Mouse (Mus musculus) CH12.LX (cell line): Measurements from ENCODE around the gene Ttyh3. TPM values are rescaled to one million over a fixed set of nuclear protein-coding genes. Genes with fewer than 3 reads are reported as not detected.

Experiments
- DNase-seq: peaks from one replicate; pipeline ENCODE4 v3.0.0-alpha.2; 2013; ENCODE audit errors: extremely low read depth
- H3K27ac ChIP-seq: 2 replicates; pipeline ENCODE4 v1.5.1; 2012; ENCODE audit warnings: low read depth, mild to moderate bottlenecking, control low read depth, moderate library complexity; ENCODE audit not compliant: insufficient read depth
- H3K27me3 ChIP-seq: replicated peaks from 2 replicates; pipeline ENCODE3; 2012; ENCODE audit warnings: inconsistent platforms
- H3K36me3 ChIP-seq, 2 experiments: replicated peaks in 1 of 2; 2 replicates each; pipeline versions ENCODE3 to v1.6.1; 2012; ENCODE audit warnings: inconsistent platforms in 1 of 2, low read length in 1 of 2, mild to moderate bottlenecking in 1 of 2, mixed read lengths in 1 of 2, moderate library complexity in 1 of 2; ENCODE audit not compliant: control insufficient read depth in 1 of 2, insufficient read depth in 1 of 2
- H3K4me1 ChIP-seq, 2 experiments: 2 replicates each; pipeline ENCODE4 v1.6.1; 2012; ENCODE audit warnings: inconsistent platforms in 1 of 2, moderate library complexity in 1 of 2; ENCODE audit not compliant: insufficient read depth in 2 of 2, control insufficient read depth in 1 of 2
- H3K4me2 ChIP-seq: 2 replicates; pipeline ENCODE4 v1.6.1; 2012; ENCODE audit warnings: low read depth, mild to moderate bottlenecking, control low read depth; ENCODE audit not compliant: poor library complexity, insufficient read depth, severe bottlenecking
- H3K4me3 ChIP-seq, 3 experiments: fragments of 150-350 bp in 1 of 3; sonication (generic) in 1 of 3; replicated peaks in 1 of 3; 2 replicates each; pipeline versions ENCODE3 to v1.5.1; 2011 to 2012; ENCODE audit warnings: low read depth in 2 of 3, low read length in 2 of 3, mild to moderate bottlenecking in 2 of 3, moderate library complexity in 2 of 3, control low read depth in 1 of 3, improper control_type of control experiment in 1 of 3, inconsistent platforms in 1 of 3, mixed read lengths in 1 of 3; ENCODE audit not compliant: poor library complexity in 1 of 3
- H3K79me2 ChIP-seq: replicated peaks from 2 replicates; pipeline ENCODE4 v1.6.1; 2012; ENCODE audit warnings: mild to moderate bottlenecking, moderate library complexity; ENCODE audit not compliant: control insufficient read depth, poor library complexity, insufficient read depth, severe bottlenecking; ENCODE audit errors: extremely low read depth
- H3K9ac ChIP-seq: 2 replicates; pipeline ENCODE4 v1.6.1; 2012; ENCODE audit warnings: low read depth, mild to moderate bottlenecking, control low read depth, moderate library complexity; ENCODE audit not compliant: insufficient read depth
- H3K9me3 ChIP-seq: replicated peaks from 2 replicates; pipeline ENCODE3; 2012; ENCODE audit warnings: low read length, inconsistent platforms, mixed read lengths
- CHD1 ChIP-seq: IDR thresholded peaks from 2 replicates; pipeline ENCODE4 v1.6.1; 2012; ENCODE audit warnings: low read depth, low read length, improper control_type of control experiment, inconsistent platforms
- E2F4 ChIP-seq: IDR thresholded peaks from 2 replicates; pipeline ENCODE4 v1.6.1; 2011; ENCODE audit warnings: low read depth, low read length, improper control_type of control experiment; ENCODE audit not compliant: insufficient replicate concordance
- ELF1 ChIP-seq: IDR thresholded peaks from 2 replicates; pipeline ENCODE4 v1.6.1; 2014; ENCODE audit warnings: low read depth, mild to moderate bottlenecking, inconsistent platforms, low read length, improper control_type of control experiment
- ETS1 ChIP-seq: conservative IDR thresholded peaks from 2 replicates; pipeline ENCODE4 v1.6.1; 2012; ENCODE audit warnings: low read depth, mild to moderate bottlenecking, inconsistent platforms, low read length, improper control_type of control experiment, moderate library complexity
- GABPA ChIP-seq: IDR thresholded peaks from 2 replicates; pipeline ENCODE4 v1.6.1; 2012; ENCODE audit warnings: low read depth, low read length, improper control_type of control experiment, inconsistent platforms; ENCODE audit not compliant: insufficient replicate concordance
- HCFC1 ChIP-seq: IDR thresholded peaks from 2 replicates; pipeline ENCODE4 v1.6.1; 2012; ENCODE audit warnings: low read depth, mild to moderate bottlenecking, inconsistent platforms, low read length, improper control_type of control experiment
- JUN ChIP-seq: IDR thresholded peaks from 2 replicates; pipeline ENCODE4 v1.6.1; 2011; ENCODE audit warnings: low read depth, mild to moderate bottlenecking, low read length, improper control_type of control experiment, moderate library complexity; ENCODE audit not compliant: insufficient read depth
- MAFK ChIP-seq: IDR thresholded peaks from 2 replicates; pipeline ENCODE4 v1.6.1; 2011; ENCODE audit warnings: low read length, improper control_type of control experiment; ENCODE audit not compliant: insufficient replicate concordance
- MAZ ChIP-seq: IDR thresholded peaks from 2 replicates; pipeline ENCODE4 v1.6.1; 2012; ENCODE audit warnings: low read depth, mild to moderate bottlenecking, inconsistent platforms, low read length, improper control_type of control experiment, moderate library complexity
- MYC ChIP-seq: IDR thresholded peaks from 2 replicates; pipeline ENCODE4 v1.6.1; 2011; ENCODE audit warnings: low read depth, mild to moderate bottlenecking, improper control_type of control experiment, low read length
- NELFE ChIP-seq: IDR thresholded peaks from 2 replicates; pipeline ENCODE4 v1.6.1; 2011; ENCODE audit warnings: low read depth, low read length, improper control_type of control experiment
- NRF1 ChIP-seq: IDR thresholded peaks from 2 replicates; pipeline ENCODE4 v1.6.1; 2014; ENCODE audit warnings: low read depth, mild to moderate bottlenecking, inconsistent platforms, low read length, improper control_type of control experiment, moderate library complexity
- PAX5 ChIP-seq: IDR thresholded peaks from 2 replicates; pipeline ENCODE4 v1.6.1; 2012; ENCODE audit warnings: low read length, inconsistent platforms, mixed read lengths
- POLR2A ChIP-seq: IDR thresholded peaks from 2 replicates; pipeline ENCODE4 v1.6.1; 2011; ENCODE audit warnings: low read depth, mild to moderate bottlenecking, improper control_type of control experiment, low read length
- POLR2AphosphoS2 ChIP-seq: IDR thresholded peaks from 2 replicates; pipeline ENCODE4 v1.6.1; 2011; ENCODE audit warnings: low read depth, low read length, improper control_type of control experiment
- SIN3A ChIP-seq: IDR thresholded peaks from 2 replicates; pipeline ENCODE4 v1.6.1; 2012; ENCODE audit warnings: low read length, improper control_type of control experiment, inconsistent platforms
- TBP ChIP-seq: conservative IDR thresholded peaks from 2 replicates; pipeline ENCODE4 v1.6.1; 2011; ENCODE audit warnings: low read depth, low read length, improper control_type of control experiment
- UBTF ChIP-seq: IDR thresholded peaks from 2 replicates; pipeline ENCODE4 v1.6.1; 2012; ENCODE audit warnings: low read depth, mild to moderate bottlenecking, inconsistent platforms, low read length, improper control_type of control experiment, moderate library complexity
- dilution Hi-C: fragments of 300-500 bp; cut with MboI; formaldehyde crosslinking; loops from 2 replicates; pipeline ENCODE4 v1.14.3; 2020; ENCODE audit warnings: low sequenced_read_pairs; ENCODE audit not compliant: extremely low pct_unique_long_range_greater_than_20kb, extremely low pct_ligation_motif_present
- in situ Hi-C: fragments of 300-500 bp; cut with MboI; formaldehyde crosslinking; loops from 3 replicates; pipeline ENCODE4 v1.14.3; 2019; ENCODE audit warnings: low sequenced_read_pairs, low pct_ligation_motif_present, low pct_unique_long_range_greater_than_20kb, mixed read lengths
- polyA plus RNA-seq: library from polyadenylated mRNA; unstranded; fragments of >175 nt; gene quantifications from 2 replicates; pipeline ENCODE4 v1.2.1, GENCODE M21; 2012; ENCODE audit warnings: low read depth; ENCODE audit not compliant: insufficient read length
- total RNA-seq, 2 experiments: library from RNA; depleted of rRNA; stranded (reverse); fragments of 300-350 nt in 1 of 2; fragments of >200 nt in 1 of 2; gene quantifications; 2 replicates each; pipeline ENCODE4 v1.2.3; 2012 to 2014

Gene Ttyh3
- total RNA-seq (2012; rRNA removed) (1.4 TPM in 2 replicates), total RNA-seq (2014; rRNA removed) (0.22 and 0.31 TPM in 2 replicates), polyA plus RNA-seq (5.0 and 6.3 TPM in 2 replicates)

DNA sequence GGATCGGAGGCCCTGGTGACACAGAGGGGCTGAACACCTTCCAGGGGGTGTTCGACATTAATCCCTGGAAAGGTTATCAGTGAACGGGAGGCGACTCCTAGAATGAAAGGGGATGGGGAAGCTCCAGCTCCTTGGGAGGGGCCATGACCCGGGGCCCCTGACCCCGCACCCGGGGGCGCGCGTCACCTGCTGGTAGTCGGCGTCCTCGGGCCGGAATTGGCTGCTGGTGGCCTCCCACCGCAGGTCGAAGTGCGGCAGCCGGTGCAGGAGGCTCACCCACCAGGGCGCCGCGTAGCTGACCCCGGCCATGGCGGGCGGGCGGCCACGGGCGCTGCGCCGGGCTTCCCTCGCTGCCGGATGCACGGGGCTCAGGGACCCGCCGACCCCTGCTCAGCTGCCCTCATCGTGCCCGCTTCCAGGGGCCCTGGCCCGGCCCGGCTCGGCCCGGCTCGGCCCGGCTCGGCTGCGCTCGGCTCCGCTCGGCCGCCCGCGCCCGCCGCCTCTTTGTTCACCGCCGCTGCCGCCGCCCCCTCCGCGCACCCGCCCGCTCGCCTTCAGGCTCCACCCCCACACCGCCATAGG is at the start of gene Ttyh3:
TSS of gene Ttyh3 (minus strand) at position 513 of the 582 bp plus-strand sequence.
- Histone ChIP-seq H3K4me2 (peak within 1 kb of the TSS; percentile 87), H3K79me2 (no peaks in the 10 kb centered on the region), H3K27me3 (peaks cover 29% of the 10 kb centered on the region), H3K4me1 (peaks cover 6 to 20% of the 10 kb centered on the region in 2 experiments), H3K36me3 (no peaks in the 10 kb centered on the region), H3K9ac (peak within 1 kb of the TSS; percentile 65), H3K27ac (no peak within 1 kb of the TSS), H3K9me3 (no peaks in the 10 kb centered on the region), H3K4me3 (peak within 1 kb of the TSS; percentile 34 to 85 (median 57))
- no peak for TF ChIP-seq GABPA
- TF ChIP-seq ELF1: no peak
- TF ChIP-seq CHD1: no peak
- no peak for TF ChIP-seq POLR2A
- dilution Hi-C loops (no loop called here), in situ Hi-C loops (no loop called here)
- DNase-seq: no peak

DNA sequence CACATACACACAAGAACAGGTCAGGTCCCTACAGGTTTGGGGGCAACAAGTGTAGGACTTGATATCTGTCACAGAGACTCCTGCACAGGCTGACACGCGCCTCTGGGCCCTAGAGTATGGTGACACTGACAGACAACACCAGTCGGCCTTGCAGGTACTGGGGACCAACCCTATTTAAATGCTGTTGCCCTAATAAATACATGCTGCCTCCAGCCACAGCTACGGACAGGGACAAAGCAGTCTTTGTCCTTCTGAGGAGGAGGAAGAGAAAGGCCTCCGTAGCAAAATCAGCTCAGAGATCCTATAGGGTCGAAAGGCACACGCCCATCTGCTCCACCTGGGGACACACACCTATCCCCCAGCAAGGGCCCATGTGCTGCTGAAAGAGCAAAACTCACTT is 47.2 kb upstream of the Ttyh3 start:
- no peak overlapping the region for H3K4me2 ChIP-seq
- no peak overlapping the region for H3K27ac ChIP-seq
- DNase-seq: no peak
- dilution Hi-C loops (no loop called here), in situ Hi-C loops (no loop called here)
- TF ChIP-seq TBP: no peak
- no peak for TF ChIP-seq NRF1
- no peak for TF ChIP-seq POLR2A
- TF ChIP-seq CHD1: no peak
- TF ChIP-seq SIN3A: no peak
- no peak for TF ChIP-seq MAFK
- no peak for TF ChIP-seq ETS1
- TF ChIP-seq MYC: no peak
- no peak for TF ChIP-seq UBTF
- no peak for TF ChIP-seq NELFE
- TF ChIP-seq POLR2AphosphoS2: no peak
- TF ChIP-seq GABPA: no peak
- no peak for TF ChIP-seq JUN
- TF ChIP-seq PAX5: no peak
- TF ChIP-seq HCFC1: no peak
- TF ChIP-seq MAZ: no peak
- TF ChIP-seq ELF1: no peak
- TF ChIP-seq E2F4: no peak
- H3K79me2 ChIP-seq: no peaks in the 10 kb centered on the region
- H3K4me1 ChIP-seq: peaks cover 4 to 13% of the 10 kb centered on the region in 2 experiments
- no peak overlapping the region for H3K9ac ChIP-seq
- H3K4me3 ChIP-seq: no peak overlapping the region
- no peaks in the 10 kb centered on the region for H3K27me3 ChIP-seq
- no peaks in the 10 kb centered on the region for H3K9me3 ChIP-seq
- H3K36me3 ChIP-seq: peaks cover 16 to 54% of the 10 kb centered on the region in 2 experiments
